Mouse (Mus musculus) forebrain, embryonic 16.5 days (tissue): Measurements from ENCODE around the gene Vegfd. TPM values are rescaled to one million over a fixed set of nuclear protein-coding genes. Genes with fewer than 3 reads are reported as not detected.

ENCODE experiments used
- ATAC-seq: fragments of 200-750 bp; cut with Nextera tagmentation; 2 replicates; pipeline ENCODE4 v1.8.0; 2017; ENCODE audit warnings: mild to moderate bottlenecking, moderate library complexity
- H3K27ac ChIP-seq: fragments of 300-500 bp; sonication (generic); 2 replicates; pipeline ENCODE4 v1.5.1; 2014; ENCODE audit warnings: low read length, control low read depth
- H3K27me3 ChIP-seq: fragments of 300-500 bp; sonication (generic); replicated peaks from 2 replicates; pipeline ENCODE4 v1.6.1; 2014; ENCODE audit warnings: low read length; ENCODE audit not compliant: control insufficient read depth, insufficient read depth
- H3K36me3 ChIP-seq: fragments of 300-500 bp; sonication (generic); 2 replicates; pipeline ENCODE4 v1.6.1; 2014; ENCODE audit not compliant: control insufficient read depth, insufficient read depth
- H3K4me1 ChIP-seq: fragments of 300-500 bp; sonication (generic); replicated peaks from 2 replicates; pipeline ENCODE4 v1.6.1; 2014; ENCODE audit warnings: low read length; ENCODE audit not compliant: control insufficient read depth, insufficient read depth
- H3K4me2 ChIP-seq: fragments of 300-500 bp; sonication (generic); 2 replicates; pipeline ENCODE4 v1.6.1; 2014; ENCODE audit warnings: mild to moderate bottlenecking, low read length, control low read depth
- H3K4me3 ChIP-seq: fragments of 300-500 bp; sonication (generic); replicated peaks from 2 replicates; pipeline ENCODE4 v1.5.1; 2014; ENCODE audit warnings: mild to moderate bottlenecking, low read length, control low read depth
- H3K9ac ChIP-seq: fragments of 300-500 bp; sonication (generic); replicated peaks from 2 replicates; pipeline ENCODE4 v1.6.1; 2014; ENCODE audit warnings: low read depth, low read length, control low read depth
- H3K9me3 ChIP-seq: fragments of 300-500 bp; sonication (generic); 2 replicates; pipeline ENCODE4 v1.6.1; 2016; ENCODE audit warnings: low read length; ENCODE audit not compliant: control insufficient read depth
- WGBS: fragments of 180-500 bp; shearing (Covaris S2); extraction: QIAGEN DNeasy Blood & Tissue Kit; methylation state at CpG from one replicate; pipeline ENCODE4 v1.1.7; 2014; 5-methylcytosine and 5-hydroxymethylcytosine counted together
- polyA plus RNA-seq: library from polyadenylated mRNA; unstranded; fragments of >200 nt; fragmentation: Nextera tagmentation; extraction: Ambion mirVana; gene quantifications from 2 replicates; pipeline ENCODE4 v1.2.1, GENCODE M21; 2015

Vegfd gene
- polyA plus RNA-seq, 1 experiment from 2014 or later: 0.60 TPM

GRCm38 (mm10) chrX:164431133-164431532 is 58.0 kb downstream of the Vegfd start:
- no peak for ATAC-seq
- no peak overlapping the region for H3K27ac ChIP-seq
- WGBS: 92% methylated on average over 2 of the region's 2 CpGs
- H3K9me3 ChIP-seq: no peaks in the 10 kb centered on the region
- no peaks in the 10 kb centered on the region for H3K27me3 ChIP-seq
- no peak overlapping the region for H3K4me3 ChIP-seq
- H3K36me3 ChIP-seq: peaks cover 3% of the 10 kb centered on the region; the same call in 1 of the 2 replicates
- H3K9ac ChIP-seq: no peak overlapping the region
- H3K4me2 ChIP-seq: no peak overlapping the region
- no peaks in the 10 kb centered on the region for H3K4me1 ChIP-seq

- ATAC-seq: no peak
- Histone ChIP-seq H3K4me1 (no peaks in the 10 kb centered on the region), H3K27me3 (no peaks in the 10 kb centered on the region), H3K4me2 (no peak overlapping the region), H3K27ac (no peak overlapping the region), H3K9ac (no peak overlapping the region), H3K36me3 (peaks cover 3% of the 10 kb centered on the region; the same call in 1 of the 2 replicates), H3K4me3 (no peak overlapping the region), H3K9me3 (no peaks in the 10 kb centered on the region)
- WGBS: 93% methylated on average over 6 of the region's 6 CpGs
These were observed 58.4 kb downstream of the Vegfd start for GRCm38 (mm10) chrX:164431541-164431940.

DNA sequence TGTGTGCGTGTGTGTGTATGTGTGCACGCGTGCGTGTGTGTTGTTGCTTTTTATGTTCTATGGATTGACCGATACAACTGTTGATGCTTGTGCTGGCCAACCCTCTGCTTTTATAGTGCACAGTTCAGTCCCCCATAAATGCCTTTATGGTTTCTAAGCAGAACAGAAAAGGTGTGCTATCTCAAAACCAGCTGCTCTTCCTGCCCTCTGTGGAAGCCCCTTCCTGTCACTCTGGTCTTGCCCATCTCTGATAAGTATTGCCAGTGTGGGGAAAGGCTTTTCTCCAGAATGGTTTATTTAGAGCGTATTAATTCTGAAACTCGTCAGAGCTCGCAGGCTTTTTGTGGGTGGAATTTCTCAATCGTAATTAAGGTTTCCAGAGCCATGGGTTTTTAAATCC is 59.5 kb downstream of the Vegfd start:
- Histone ChIP-seq H3K9ac (no peak overlapping the region), H3K4me2 (no peak overlapping the region), H3K4me1 (no peaks in the 10 kb centered on the region), H3K9me3 (no peaks in the 10 kb centered on the region), H3K4me3 (no peak overlapping the region), H3K36me3 (peaks cover 3% of the 10 kb centered on the region; the same call in 1 of the 2 replicates), H3K27ac (no peak overlapping the region), H3K27me3 (no peaks in the 10 kb centered on the region)
- 97% methylated on average over 9 of the region's 9 CpGs for WGBS
- ATAC-seq: no peak

- H3K4me3 ChIP-seq: no peak within 1 kb of the TSS
- ATAC-seq: no peak
- peaks cover 3% of the 10 kb centered on the region; the same call in 1 of the 2 replicates for H3K36me3 ChIP-seq
- H3K9ac ChIP-seq: no peak within 1 kb of the TSS
- H3K27me3 ChIP-seq: no peaks in the 10 kb centered on the region
- no peaks in the 10 kb centered on the region for H3K4me1 ChIP-seq
- no peak within 1 kb of the TSS for H3K4me2 ChIP-seq
- no peaks in the 10 kb centered on the region for H3K9me3 ChIP-seq
- no peak within 1 kb of the TSS for H3K27ac ChIP-seq
- 81% methylated on average over 8 of the region's 8 CpGs for WGBS
These were observed 63.5 kb downstream of the Vegfd start, which contains the start of gene Asb11 for GRCm38 (mm10) chrX:164436709-164437108. TSS of gene Asb11 (plus strand) at chrX:164436994.

DNA sequence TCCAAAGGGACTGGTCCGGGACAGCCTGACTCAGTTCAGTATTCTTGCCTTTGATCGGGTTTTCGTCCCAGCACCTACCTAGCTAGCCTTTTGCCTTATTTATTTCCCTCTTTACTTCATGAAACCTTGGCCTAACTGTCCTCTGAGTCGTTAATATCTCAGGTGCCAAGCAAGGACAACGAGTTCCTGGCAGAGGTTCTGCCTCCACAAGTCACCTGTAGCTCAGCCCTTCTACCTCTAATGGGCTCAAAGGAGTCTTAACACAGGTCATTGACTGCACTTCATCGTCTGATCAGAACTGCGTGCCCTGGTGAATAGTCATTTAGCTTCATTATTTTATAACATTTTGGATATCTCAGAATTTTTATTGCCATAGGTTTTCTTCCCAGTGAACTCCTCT is 66.3 kb downstream of the Vegfd start:
- WGBS: 86% methylated on average over 7 of the region's 7 CpGs
- Histone ChIP-seq H3K36me3 (no peaks in the 10 kb centered on the region), H3K4me1 (no peaks in the 10 kb centered on the region), H3K9me3 (no peaks in the 10 kb centered on the region), H3K27me3 (no peaks in the 10 kb centered on the region), H3K9ac (no peak overlapping the region), H3K4me3 (no peak overlapping the region), H3K27ac (no peak overlapping the region), H3K4me2 (no peak overlapping the region)
- ATAC-seq: no peak

DNA sequence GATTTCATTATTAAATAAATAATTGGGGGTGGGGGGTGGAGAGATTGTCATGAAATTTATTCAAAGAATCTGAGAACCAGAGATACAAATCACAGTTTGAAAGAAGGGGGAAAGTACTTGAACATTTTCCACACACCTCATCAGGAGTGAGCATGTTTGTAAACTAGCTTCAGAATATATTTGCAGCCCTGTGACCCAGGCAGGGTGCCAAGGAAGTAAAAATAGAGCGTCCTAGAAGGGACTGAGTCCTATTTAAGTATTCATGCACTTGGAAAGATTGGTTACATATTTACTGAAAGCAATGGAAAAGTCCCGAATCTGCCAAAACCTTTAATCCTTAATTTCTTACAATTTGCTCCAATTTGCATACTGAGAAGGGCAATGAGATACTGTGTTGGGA is 67.0 kb downstream of the Vegfd start:
- Histone ChIP-seq H3K36me3 (no peaks in the 10 kb centered on the region), H3K27me3 (no peaks in the 10 kb centered on the region), H3K9ac (no peak overlapping the region), H3K4me3 (no peak overlapping the region), H3K4me1 (no peaks in the 10 kb centered on the region), H3K4me2 (no peak overlapping the region), H3K27ac (no peak overlapping the region), H3K9me3 (no peaks in the 10 kb centered on the region)
- ATAC-seq: no peak
- WGBS: 40% methylated on average over 2 of the region's 2 CpGs

- no peak overlapping the region for H3K27ac ChIP-seq
- no peak overlapping the region for H3K4me2 ChIP-seq
- H3K27me3 ChIP-seq: no peaks in the 10 kb centered on the region
- H3K9ac ChIP-seq: no peak overlapping the region
- no peak overlapping the region for H3K4me3 ChIP-seq
- WGBS: 84% methylated on average over 3 of the region's 3 CpGs
- ATAC-seq: no peak
- H3K36me3 ChIP-seq: no peaks in the 10 kb centered on the region
- no peaks in the 10 kb centered on the region for H3K4me1 ChIP-seq
- no peaks in the 10 kb centered on the region for H3K9me3 ChIP-seq
These were observed 67.5 kb downstream of the Vegfd start for GRCm38 (mm10) chrX:164440703-164441102.

- Histone ChIP-seq H3K27me3 (no peaks in the 10 kb centered on the region), H3K9ac (no peak overlapping the region), H3K9me3 (no peaks in the 10 kb centered on the region), H3K27ac (no peak overlapping the region), H3K4me2 (no peak overlapping the region), H3K4me1 (no peaks in the 10 kb centered on the region), H3K4me3 (no peak overlapping the region), H3K36me3 (no peaks in the 10 kb centered on the region)
- WGBS: 84% methylated on average over 3 of the region's 3 CpGs
- ATAC-seq: no peak
These were observed 68.1 kb downstream of the Vegfd start for GRCm38 (mm10) chrX:164441306-164441705.

- Histone ChIP-seq H3K27me3 (no peaks in the 10 kb centered on the region), H3K4me1 (no peaks in the 10 kb centered on the region), H3K4me3 (no peak overlapping the region), H3K4me2 (no peak overlapping the region), H3K9ac (no peak overlapping the region), H3K36me3 (no peaks in the 10 kb centered on the region), H3K9me3 (no peaks in the 10 kb centered on the region), H3K27ac (no peak overlapping the region)
- 88% methylated on average over 12 of the region's 12 CpGs for WGBS
- no peak for ATAC-seq
These were observed 72.4 kb downstream of the Vegfd start for GRCm38 (mm10) chrX:164445601-164446000.

- H3K9ac ChIP-seq: no peak overlapping the region
- no peaks in the 10 kb centered on the region for H3K9me3 ChIP-seq
- no peak overlapping the region for H3K4me2 ChIP-seq
- H3K4me1 ChIP-seq: no peaks in the 10 kb centered on the region
- no peak overlapping the region for H3K4me3 ChIP-seq
- H3K36me3 ChIP-seq: no peaks in the 10 kb centered on the region
- no peaks in the 10 kb centered on the region for H3K27me3 ChIP-seq
- no peak for ATAC-seq
- no peak overlapping the region for H3K27ac ChIP-seq
- WGBS: 88% methylated on average over 10 of the region's 10 CpGs
These were observed 73.0 kb downstream of the Vegfd start for GRCm38 (mm10) chrX:164446106-164446551.
